Mouse (Mus musculus) CH12.LX (cell line): Measurements from ENCODE around the gene Camta1. TPM values are rescaled to one million over a fixed set of nuclear protein-coding genes. Genes with fewer than 3 reads are reported as not detected.

Experiments used
- DNase-seq: peaks from one replicate; pipeline ENCODE4 v3.0.0-alpha.2; 2013; ENCODE audit errors: extremely low read depth
- H3K27ac ChIP-seq: 2 replicates; pipeline ENCODE4 v1.5.1; 2012; ENCODE audit warnings: low read depth, mild to moderate bottlenecking, control low read depth, moderate library complexity; ENCODE audit not compliant: insufficient read depth
- H3K27me3 ChIP-seq: replicated peaks from 2 replicates; pipeline ENCODE3; 2012; ENCODE audit warnings: inconsistent platforms
- H3K36me3 ChIP-seq, 2 experiments: replicated peaks in 1 of 2; 2 replicates each; pipeline versions ENCODE3 to v1.6.1; 2012; ENCODE audit warnings: inconsistent platforms in 1 of 2, low read length in 1 of 2, mild to moderate bottlenecking in 1 of 2, mixed read lengths in 1 of 2, moderate library complexity in 1 of 2; ENCODE audit not compliant: control insufficient read depth in 1 of 2, insufficient read depth in 1 of 2
- H3K4me1 ChIP-seq, 2 experiments: 2 replicates each; pipeline ENCODE4 v1.6.1; 2012; ENCODE audit warnings: inconsistent platforms in 1 of 2, moderate library complexity in 1 of 2; ENCODE audit not compliant: insufficient read depth in 2 of 2, control insufficient read depth in 1 of 2
- H3K4me2 ChIP-seq: 2 replicates; pipeline ENCODE4 v1.6.1; 2012; ENCODE audit warnings: low read depth, mild to moderate bottlenecking, control low read depth; ENCODE audit not compliant: poor library complexity, insufficient read depth, severe bottlenecking
- H3K4me3 ChIP-seq, 3 experiments: fragments of 150-350 bp in 1 of 3; sonication (generic) in 1 of 3; replicated peaks in 1 of 3; 2 replicates each; pipeline versions ENCODE3 to v1.5.1; 2011 to 2012; ENCODE audit warnings: low read depth in 2 of 3, low read length in 2 of 3, mild to moderate bottlenecking in 2 of 3, moderate library complexity in 2 of 3, control low read depth in 1 of 3, improper control_type of control experiment in 1 of 3, inconsistent platforms in 1 of 3, mixed read lengths in 1 of 3; ENCODE audit not compliant: poor library complexity in 1 of 3
- H3K79me2 ChIP-seq: replicated peaks from 2 replicates; pipeline ENCODE4 v1.6.1; 2012; ENCODE audit warnings: mild to moderate bottlenecking, moderate library complexity; ENCODE audit not compliant: control insufficient read depth, poor library complexity, insufficient read depth, severe bottlenecking; ENCODE audit errors: extremely low read depth
- H3K9ac ChIP-seq: 2 replicates; pipeline ENCODE4 v1.6.1; 2012; ENCODE audit warnings: low read depth, mild to moderate bottlenecking, control low read depth, moderate library complexity; ENCODE audit not compliant: insufficient read depth
- H3K9me3 ChIP-seq: replicated peaks from 2 replicates; pipeline ENCODE3; 2012; ENCODE audit warnings: low read length, inconsistent platforms, mixed read lengths
- CHD2 ChIP-seq: IDR thresholded peaks from 2 replicates; pipeline ENCODE4 v1.6.1; 2011; ENCODE audit warnings: low read length, improper control_type of control experiment
- EP300 ChIP-seq: IDR thresholded peaks from 2 replicates; pipeline ENCODE4 v1.6.1; 2011; ENCODE audit warnings: low read length, improper control_type of control experiment
- JUND ChIP-seq: conservative IDR thresholded peaks from 2 replicates; pipeline ENCODE4 v1.6.1; 2011; ENCODE audit warnings: low read depth, low read length, improper control_type of control experiment
- MAFK ChIP-seq: IDR thresholded peaks from 2 replicates; pipeline ENCODE4 v1.6.1; 2011; ENCODE audit warnings: low read length, improper control_type of control experiment; ENCODE audit not compliant: insufficient replicate concordance
- MEF2A ChIP-seq: IDR thresholded peaks from 2 replicates; pipeline ENCODE4 v1.6.1; 2014; ENCODE audit warnings: low read depth, mild to moderate bottlenecking, inconsistent platforms, low read length, improper control_type of control experiment, borderline replicate concordance
- MXI1 ChIP-seq: IDR thresholded peaks from 2 replicates; pipeline ENCODE4 v1.6.1; 2011; ENCODE audit warnings: mild to moderate bottlenecking, low read depth, low read length, improper control_type of control experiment
- MYC ChIP-seq: IDR thresholded peaks from 2 replicates; pipeline ENCODE4 v1.6.1; 2011; ENCODE audit warnings: low read depth, mild to moderate bottlenecking, improper control_type of control experiment, low read length
- NRF1 ChIP-seq: IDR thresholded peaks from 2 replicates; pipeline ENCODE4 v1.6.1; 2014; ENCODE audit warnings: low read depth, mild to moderate bottlenecking, inconsistent platforms, low read length, improper control_type of control experiment, moderate library complexity
- POLR2AphosphoS2 ChIP-seq: IDR thresholded peaks from 2 replicates; pipeline ENCODE4 v1.6.1; 2011; ENCODE audit warnings: low read depth, low read length, improper control_type of control experiment
- RAD21 ChIP-seq: IDR thresholded peaks from 2 replicates; pipeline ENCODE4 v1.6.1; 2011; ENCODE audit warnings: low read depth, mild to moderate bottlenecking, low read length, improper control_type of control experiment, moderate library complexity
- RCOR1 ChIP-seq: conservative IDR thresholded peaks from 2 replicates; pipeline ENCODE4 v1.6.1; 2012; ENCODE audit warnings: low read depth, mild to moderate bottlenecking, inconsistent platforms, low read length, improper control_type of control experiment
- SIN3A ChIP-seq: IDR thresholded peaks from 2 replicates; pipeline ENCODE4 v1.6.1; 2012; ENCODE audit warnings: low read length, improper control_type of control experiment, inconsistent platforms
- TCF12 ChIP-seq: IDR thresholded peaks from 2 replicates; pipeline ENCODE4 v1.6.1; 2014; ENCODE audit warnings: low read depth, mild to moderate bottlenecking, inconsistent platforms, low read length, improper control_type of control experiment
- UBTF ChIP-seq: IDR thresholded peaks from 2 replicates; pipeline ENCODE4 v1.6.1; 2012; ENCODE audit warnings: low read depth, mild to moderate bottlenecking, inconsistent platforms, low read length, improper control_type of control experiment, moderate library complexity
- USF2 ChIP-seq: conservative IDR thresholded peaks from 2 replicates; pipeline ENCODE4 v1.6.1; 2011; ENCODE audit warnings: low read depth, low read length, improper control_type of control experiment
- ZC3H11A ChIP-seq: IDR thresholded peaks from 2 replicates; pipeline ENCODE4 v1.6.1; 2012; ENCODE audit warnings: low read depth, mild to moderate bottlenecking, inconsistent platforms, low read length, improper control_type of control experiment
- ZKSCAN1 ChIP-seq: IDR thresholded peaks from 2 replicates; pipeline ENCODE4 v1.6.1; 2012; ENCODE audit warnings: low read depth, inconsistent platforms, low read length, improper control_type of control experiment, borderline replicate concordance
- dilution Hi-C: fragments of 300-500 bp; cut with MboI; formaldehyde crosslinking; loops from 2 replicates; pipeline ENCODE4 v1.14.3; 2020; ENCODE audit warnings: low sequenced_read_pairs; ENCODE audit not compliant: extremely low pct_unique_long_range_greater_than_20kb, extremely low pct_ligation_motif_present
- in situ Hi-C: fragments of 300-500 bp; cut with MboI; formaldehyde crosslinking; loops from 3 replicates; pipeline ENCODE4 v1.14.3; 2019; ENCODE audit warnings: low sequenced_read_pairs, low pct_ligation_motif_present, low pct_unique_long_range_greater_than_20kb, mixed read lengths
- polyA plus RNA-seq: library from polyadenylated mRNA; unstranded; fragments of >175 nt; gene quantifications from 2 replicates; pipeline ENCODE4 v1.2.1, GENCODE M21; 2012; ENCODE audit warnings: low read depth; ENCODE audit not compliant: insufficient read length
- total RNA-seq, 2 experiments: library from RNA; depleted of rRNA; stranded (reverse); fragments of 300-350 nt in 1 of 2; fragments of >200 nt in 1 of 2; gene quantifications; 2 replicates each; pipeline ENCODE4 v1.2.3; 2012 to 2014

Gene Camta1
- total and polyA plus RNA-seq, 3 experiments: 9.9 to 32.5 (median 15.3) TPM

DNA sequence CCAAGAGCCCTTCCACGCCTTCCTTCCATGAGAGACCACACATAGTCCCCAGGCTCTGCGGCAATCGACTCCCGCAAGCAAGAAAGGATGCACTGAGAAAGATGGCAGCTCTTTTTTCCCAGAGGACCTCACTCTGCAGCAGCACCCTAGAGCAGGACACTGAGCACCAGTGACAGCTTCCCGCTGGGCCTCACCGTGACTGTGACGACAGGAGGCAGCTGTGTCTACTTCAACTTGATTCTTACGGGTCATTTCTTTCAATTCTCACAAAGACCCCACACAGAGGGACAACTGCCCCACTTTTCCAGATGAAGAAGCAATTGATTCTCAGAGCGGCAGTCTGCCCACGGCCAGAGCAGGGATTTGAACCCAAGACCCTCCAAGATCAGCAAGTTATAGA, 516.9 kb downstream of the Camta1 start:
- Histone ChIP-seq H3K9ac (no peak overlapping the region), H3K9me3 (peaks cover 92% of the 10 kb centered on the region), H3K4me1 (no peaks in the 10 kb centered on the region), H3K4me2 (no peak overlapping the region), H3K4me3 (no peak overlapping the region), H3K36me3 (no peaks in the 10 kb centered on the region), H3K27me3 (no peaks in the 10 kb centered on the region), H3K27ac (no peak overlapping the region), H3K79me2 (no peaks in the 10 kb centered on the region)
- TF ChIP-seq MXI1: no peak
- DNase-seq: no peak
- dilution Hi-C loops: no loop called here
- in situ Hi-C loops: no loop called here

DNA sequence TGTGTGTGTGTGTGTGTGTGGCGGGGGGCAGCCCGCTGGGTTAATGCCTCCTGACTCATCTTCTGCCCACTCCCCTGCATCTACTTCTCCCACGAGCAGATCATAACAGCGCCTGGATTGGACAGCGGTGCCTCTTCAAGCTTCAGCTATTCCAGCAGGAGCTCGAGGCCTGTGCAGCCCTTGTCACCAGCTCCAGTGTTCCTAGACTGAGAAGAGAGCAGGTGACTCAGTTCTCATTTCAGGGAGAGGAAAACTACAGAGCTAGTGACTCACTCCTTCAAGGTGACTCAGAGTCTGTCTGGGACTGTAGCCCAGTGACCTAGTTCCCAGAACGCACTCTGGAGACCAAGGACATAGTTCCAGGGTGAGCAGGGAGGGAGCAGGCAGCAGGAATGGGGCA, 522.3 kb downstream of the Camta1 start:
- Histone ChIP-seq H3K4me1 (no peaks in the 10 kb centered on the region), H3K27me3 (no peaks in the 10 kb centered on the region), H3K36me3 (no peaks in the 10 kb centered on the region), H3K9me3 (peaks cover 90% of the 10 kb centered on the region)
- no peak for DNase-seq
- dilution Hi-C loops: no loop called here
- TF ChIP-seq NRF1 (no peak), RAD21 (no peak), POLR2AphosphoS2 (no peak), CHD2 (no peak), EP300 (no peak), JUND (no peak), UBTF (no peak), USF2 (no peak), ZKSCAN1 (no peak), TCF12 (no peak), MAFK (no peak), ZC3H11A (no peak), RCOR1 (no peak)
- TF ChIP-seq, all 38 proteins: peak for 0
- H3K79me2 ChIP-seq: no peaks in the 10 kb centered on the region
- H3K9ac ChIP-seq: no peak overlapping the region
- in situ Hi-C loops: no loop called here
- H3K4me3 ChIP-seq: no peak overlapping the region
- no peak overlapping the region for H3K4me2 ChIP-seq
- no peak overlapping the region for H3K27ac ChIP-seq

- in situ Hi-C loops: no loop called here
- DNase-seq: no peak
These were observed 522.7 kb downstream of the Camta1 start for GRCm38 (mm10) chr4:151338931-151339330.

More at GRCm38 (mm10) chr4:151338931-151339330, 522.7 kb downstream of the Camta1 start:
- H3K9me3 ChIP-seq: peaks cover 90% of the 10 kb centered on the region
- no peak overlapping the region for H3K4me3 ChIP-seq
- TF ChIP-seq MEF2A (no peak), JUND (no peak), MYC (no peak), SIN3A (no peak)
- dilution Hi-C loops: no loop called here
- H3K4me1 ChIP-seq: no peaks in the 10 kb centered on the region
- H3K27ac ChIP-seq: no peak overlapping the region
- H3K27me3 ChIP-seq: no peaks in the 10 kb centered on the region
- H3K9ac ChIP-seq: no peak overlapping the region
- H3K79me2 ChIP-seq: no peaks in the 10 kb centered on the region
- no peaks in the 10 kb centered on the region for H3K36me3 ChIP-seq
- no peak overlapping the region for H3K4me2 ChIP-seq
